Mouse (Mus musculus): Measurements from ENCODE around the gene Dnajc8. TPM values are rescaled to one million over a fixed set of nuclear protein-coding genes. Genes with fewer than 3 reads are reported as not detected.
A peak's percentile ranks its signal among the peaks of the same experiment; 100 is the strongest.

Gene Dnajc8
- total and polyA plus RNA-seq, 2 experiments from 2014 or later, result 103 to 151 TPM

- Histone ChIP-seq H3K27me3 (ENCODE audit: insufficient read depth, low read length) (no peaks in the 10 kb centered on the region), H3K4me2 (ENCODE audit: low read depth) (no peak overlapping the region), H3K36me3 (ENCODE audit: insufficient read depth) (peaks cover 10% of the 10 kb centered on the region; the same call in 1 of the 2 replicates), H3K4me1 (ENCODE audit: insufficient read depth) (peaks cover 10% of the 10 kb centered on the region; the same call in 1 of the 2 replicates), H3K9me3 (ENCODE audit: low read length) (no peaks in the 10 kb centered on the region), H3K9ac (no peak overlapping the region), H3K27ac (ENCODE audit: low read depth, low read length) (no peak overlapping the region), H3K4me3 (ENCODE audit: low read depth, low read length) (no peak overlapping the region)
- ATAC-seq (no peak), DNase-seq (no peak)
- TF ChIP-seq CTCF (IDR thresholded peaks at IDR 0.05; ENCODE audit: low read depth), result no peak
- WGBS, result 92% methylated on average over 8 of the region's 8 CpGs
These were observed 7.3 kb upstream of the Dnajc8 start for GRCm38 (mm10) chr4:132527917-132528522.

DNA sequence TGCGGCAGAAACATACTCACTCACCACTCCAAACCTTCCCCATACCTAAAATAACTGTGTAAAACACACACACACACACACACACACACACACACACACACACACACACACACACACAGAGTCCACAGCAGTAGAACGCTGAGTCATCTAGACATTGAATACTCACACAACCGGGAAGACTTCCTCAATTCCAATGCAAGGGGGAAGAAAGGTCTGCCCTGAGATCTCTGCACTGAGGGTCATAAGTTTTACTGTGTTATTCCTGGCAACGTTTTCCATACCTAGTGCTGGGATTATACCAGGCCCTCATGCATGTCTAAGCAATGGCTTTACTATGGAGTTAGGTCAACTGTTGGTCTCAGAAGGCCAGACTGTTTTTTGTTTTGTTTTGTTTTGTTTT lies 6.0 kb upstream of the Dnajc8 start:
- ATAC-seq, result no peak
- Histone ChIP-seq H3K4me1 (ENCODE audit: insufficient read depth) (peaks cover 15% of the 10 kb centered on the region; the same call in 1 of the 2 replicates), H3K9me3 (ENCODE audit: low read length) (no peaks in the 10 kb centered on the region), H3K27ac (ENCODE audit: low read depth, low read length) (no peak overlapping the region), H3K9ac (no peak overlapping the region), H3K4me3 (ENCODE audit: low read depth, low read length) (no peak overlapping the region), H3K4me2 (ENCODE audit: low read depth) (no peak overlapping the region), H3K27me3 (ENCODE audit: insufficient read depth, low read length) (no peaks in the 10 kb centered on the region), H3K36me3 (ENCODE audit: insufficient read depth) (peaks cover 10% of the 10 kb centered on the region; the same call in 1 of the 2 replicates)
- no peak for TF ChIP-seq CTCF (IDR thresholded peaks at IDR 0.05; ENCODE audit: low read depth)
- no peak for DNase-seq
- 88% methylated on average over 4 of the region's 4 CpGs for WGBS

DNA sequence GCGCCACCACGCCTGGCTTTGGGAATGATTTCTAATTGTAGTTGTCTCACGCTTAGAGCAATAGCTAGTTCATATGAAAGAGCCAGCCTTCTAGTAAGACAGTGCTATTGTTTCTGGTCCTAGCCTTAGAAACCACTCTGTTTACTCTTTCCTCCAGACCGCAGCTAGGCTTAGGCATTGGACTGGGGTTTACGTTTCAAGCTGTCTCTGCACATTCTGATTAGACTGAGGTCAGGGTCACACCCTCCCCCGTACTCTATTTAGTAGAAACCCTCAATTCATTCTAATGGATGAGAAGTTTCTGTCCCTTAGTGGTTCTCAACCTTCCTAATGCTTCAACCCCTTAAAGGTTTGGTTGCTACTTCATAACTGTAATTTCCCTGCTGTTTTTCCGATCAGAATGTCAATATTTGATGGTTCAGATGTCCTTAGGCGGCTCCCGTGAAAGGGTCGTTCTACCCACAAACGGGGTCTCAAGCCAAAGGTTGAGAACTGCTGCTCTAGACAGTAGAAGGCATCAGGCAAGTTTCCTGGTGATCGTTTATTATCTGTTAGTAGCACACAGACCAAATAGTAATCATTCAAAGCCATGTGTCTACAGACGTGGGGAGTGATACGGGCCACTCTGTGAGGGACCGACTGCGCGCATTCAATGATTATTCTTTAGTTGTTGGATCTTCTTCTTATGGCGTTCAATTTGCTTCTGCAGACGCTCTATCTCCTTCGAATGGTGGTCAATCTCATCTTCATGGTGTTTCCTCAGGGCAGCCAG lies 5.1 kb upstream of the Dnajc8 start:
- Histone ChIP-seq H3K27ac (ENCODE audit: low read depth, low read length) (no peak overlapping the region), H3K9ac (no peak overlapping the region), H3K9me3 (ENCODE audit: low read length) (no peaks in the 10 kb centered on the region), H3K4me3 (ENCODE audit: low read depth, low read length) (no peak overlapping the region), H3K36me3 (ENCODE audit: insufficient read depth) (peaks cover 10% of the 10 kb centered on the region; the same call in 1 of the 2 replicates), H3K4me2 (ENCODE audit: low read depth) (no peak overlapping the region), H3K4me1 (ENCODE audit: insufficient read depth) (peaks cover 15% of the 10 kb centered on the region; the same call in 1 of the 2 replicates), H3K27me3 (ENCODE audit: insufficient read depth, low read length) (no peaks in the 10 kb centered on the region)
- 97% methylated on average over 20 of the region's 20 CpGs for WGBS
- no peak for DNase-seq
- no peak for TF ChIP-seq CTCF (IDR thresholded peaks at IDR 0.05; ENCODE audit: low read depth)
- ATAC-seq, result no peak

GRCm38 (mm10) chr4:132532496-132532895 lies 2.9 kb upstream of the Dnajc8 start:
- ATAC-seq (peak; percentile 3; the same call in 1 of the 2 replicates), DNase-seq (no peak)
- H3K4me3 ChIP-seq (ENCODE audit: low read depth, low read length), result peak overlapping the region; percentile 85
- 18% methylated on average over 5 of the region's 5 CpGs for WGBS
- H3K27me3 ChIP-seq (ENCODE audit: insufficient read depth, low read length), result no peaks in the 10 kb centered on the region
- peak overlapping the region; percentile 74 for H3K4me2 ChIP-seq (ENCODE audit: low read depth)
- H3K9ac ChIP-seq, result peak overlapping the region; percentile 100
- H3K36me3 ChIP-seq (ENCODE audit: insufficient read depth), result peaks cover 10% of the 10 kb centered on the region; the same call in 1 of the 2 replicates
- no peak for TF ChIP-seq CTCF (IDR thresholded peaks at IDR 0.05; ENCODE audit: low read depth)
- H3K4me1 ChIP-seq (ENCODE audit: insufficient read depth), result peaks cover 20% of the 10 kb centered on the region; the same call in 1 of the 2 replicates
- H3K27ac ChIP-seq (ENCODE audit: low read depth, low read length), result peak overlapping the region; percentile 99
- no peaks in the 10 kb centered on the region for H3K9me3 ChIP-seq (ENCODE audit: low read length)

- no peaks in the 10 kb centered on the region for H3K9me3 ChIP-seq (ENCODE audit: low read length)
- DNase-seq, result peak; percentile 97
- ATAC-seq, result peak; percentile 95
- under 1% methylated on average over 63 of the region's 63 CpGs for WGBS
- peak within 1 kb of the TSS; percentile 100 for H3K9ac ChIP-seq
- no peak for TF ChIP-seq CTCF (IDR thresholded peaks at IDR 0.05; ENCODE audit: low read depth)
- peaks cover 20% of the 10 kb centered on the region; the same call in 1 of the 2 replicates for H3K4me1 ChIP-seq (ENCODE audit: insufficient read depth)
- H3K4me2 ChIP-seq (ENCODE audit: low read depth), result peak within 1 kb of the TSS; percentile 74
- peak within 1 kb of the TSS; percentile 99 for H3K27ac ChIP-seq (ENCODE audit: low read depth, low read length)
- H3K4me3 ChIP-seq (ENCODE audit: low read depth, low read length), result peak within 1 kb of the TSS; percentile 85
- H3K36me3 ChIP-seq (ENCODE audit: insufficient read depth), result peaks cover 10% of the 10 kb centered on the region; the same call in 1 of the 2 replicates
- no peaks in the 10 kb centered on the region for H3K27me3 ChIP-seq (ENCODE audit: insufficient read depth, low read length)
These were observed 2.1 kb upstream of the Dnajc8 start, which contains the start of gene Atpif1 for GRCm38 (mm10) chr4:132532981-132533916. TSS of gene Atpif1 (minus strand) at chr4:132533659.

GRCm38 (mm10) chr4:132539481-132539880 lies 4.1 kb downstream of the Dnajc8 start:
- no peak for DNase-seq
- WGBS, result 93% methylated on average over 5 of the region's 5 CpGs
- Histone ChIP-seq H3K9ac (no peak overlapping the region), H3K4me2 (ENCODE audit: low read depth) (no peak overlapping the region), H3K4me1 (ENCODE audit: insufficient read depth) (peaks cover 4% of the 10 kb centered on the region; the same call in 1 of the 2 replicates), H3K9me3 (ENCODE audit: low read length) (no peaks in the 10 kb centered on the region), H3K27ac (ENCODE audit: low read depth, low read length) (no peak overlapping the region), H3K4me3 (ENCODE audit: low read depth, low read length) (no peak overlapping the region), H3K36me3 (ENCODE audit: insufficient read depth) (peaks cover 42% of the 10 kb centered on the region), H3K27me3 (ENCODE audit: insufficient read depth, low read length) (no peaks in the 10 kb centered on the region)
- ATAC-seq, result no peak
- TF ChIP-seq CTCF (IDR thresholded peaks at IDR 0.05; ENCODE audit: low read depth), result no peak
